Mouse (Mus musculus): ENCODE results near the gene Ube2d1. TPM values are rescaled to one million over a fixed set of nuclear protein-coding genes. Genes with fewer than 3 reads are reported as not detected.
A peak's percentile ranks its signal among the peaks of the same experiment; 100 is the strongest.

The Ube2d1 gene
- polyA plus RNA-seq, 1 experiment, result 239 TPM

- no peak for DNase-seq (ENCODE audit: low read depth)
- TF ChIP-seq POLR2A (IDR thresholded peaks at IDR 0.05; ENCODE audit: borderline replicate concordance, extremely low read depth, insufficient read depth, insufficient read length, poor library complexity, severe bottlenecking) (no peak), CTCF (IDR thresholded peaks at IDR 0.05; ENCODE audit: borderline replicate concordance, extremely low read depth, insufficient read depth, insufficient read length) (no peak)
Measured at GRCm38 (mm10) chr10:71316497-71316896, 31.4 kb upstream of the Ube2d1 start.

GRCm38 (mm10) chr10:71316056-71316455, 31.0 kb upstream of the Ube2d1 start:
- no peak for DNase-seq (ENCODE audit: low read depth)
- no peak for TF ChIP-seq CTCF (IDR thresholded peaks at IDR 0.05; ENCODE audit: borderline replicate concordance, extremely low read depth, insufficient read depth, insufficient read length)
- TF ChIP-seq POLR2A (IDR thresholded peaks at IDR 0.05; ENCODE audit: borderline replicate concordance, extremely low read depth, insufficient read depth, insufficient read length, poor library complexity, severe bottlenecking), result no peak

GRCm38 (mm10) chr10:71314596-71314995, 29.5 kb upstream of the Ube2d1 start:
- TF ChIP-seq POLR2A (IDR thresholded peaks at IDR 0.05; ENCODE audit: borderline replicate concordance, extremely low read depth, insufficient read depth, insufficient read length, poor library complexity, severe bottlenecking) (no peak), CTCF (IDR thresholded peaks at IDR 0.05; ENCODE audit: borderline replicate concordance, extremely low read depth, insufficient read depth, insufficient read length) (no peak)
- no peak for DNase-seq (ENCODE audit: low read depth)

GRCm38 (mm10) chr10:71310288-71310687, 25.2 kb upstream of the Ube2d1 start:
- TF ChIP-seq POLR2A (IDR thresholded peaks at IDR 0.05; ENCODE audit: borderline replicate concordance, extremely low read depth, insufficient read depth, insufficient read length, poor library complexity, severe bottlenecking) (no peak), CTCF (IDR thresholded peaks at IDR 0.05; ENCODE audit: borderline replicate concordance, extremely low read depth, insufficient read depth, insufficient read length) (no peak)
- no peak for DNase-seq (ENCODE audit: low read depth)

- no peak for DNase-seq (ENCODE audit: low read depth)
- TF ChIP-seq POLR2A (IDR thresholded peaks at IDR 0.05; ENCODE audit: borderline replicate concordance, extremely low read depth, insufficient read depth, insufficient read length, poor library complexity, severe bottlenecking) (no peak), CTCF (IDR thresholded peaks at IDR 0.05; ENCODE audit: borderline replicate concordance, extremely low read depth, insufficient read depth, insufficient read length) (no peak)
Measured at GRCm38 (mm10) chr10:71308199-71308598, 23.1 kb upstream of the Ube2d1 start.

GRCm38 (mm10) chr10:71306759-71307158, 21.7 kb upstream of the Ube2d1 start:
- DNase-seq (ENCODE audit: low read depth), result no peak
- TF ChIP-seq CTCF (IDR thresholded peaks at IDR 0.05; ENCODE audit: borderline replicate concordance, extremely low read depth, insufficient read depth, insufficient read length) (no peak), POLR2A (IDR thresholded peaks at IDR 0.05; ENCODE audit: borderline replicate concordance, extremely low read depth, insufficient read depth, insufficient read length, poor library complexity, severe bottlenecking) (no peak)

GRCm38 (mm10) chr10:71306190-71306589, 21.1 kb upstream of the Ube2d1 start:
- DNase-seq (ENCODE audit: low read depth), result peak; percentile 52

GRCm38 (mm10) chr10:71302490-71302889, 17.4 kb upstream of the Ube2d1 start:
- TF ChIP-seq POLR2A (IDR thresholded peaks at IDR 0.05; ENCODE audit: borderline replicate concordance, extremely low read depth, insufficient read depth, insufficient read length, poor library complexity, severe bottlenecking), result no peak
- TF ChIP-seq CTCF (IDR thresholded peaks at IDR 0.05; ENCODE audit: borderline replicate concordance, extremely low read depth, insufficient read depth, insufficient read length), result peak; percentile 47; the same call in 1 of the 2 replicates
- peak; percentile 54 for DNase-seq (ENCODE audit: low read depth)

More at GRCm38 (mm10) chr10:71306190-71306589, 21.1 kb upstream of the Ube2d1 start:
- no peak for TF ChIP-seq POLR2A (IDR thresholded peaks at IDR 0.05; ENCODE audit: borderline replicate concordance, extremely low read depth, insufficient read depth, insufficient read length, poor library complexity, severe bottlenecking)
- TF ChIP-seq CTCF (IDR thresholded peaks at IDR 0.05; ENCODE audit: borderline replicate concordance, extremely low read depth, insufficient read depth, insufficient read length), result peak; percentile 65; the same call in 1 of the 2 replicates

- no peak for DNase-seq (ENCODE audit: low read depth)
- TF ChIP-seq POLR2A (IDR thresholded peaks at IDR 0.05; ENCODE audit: borderline replicate concordance, extremely low read depth, insufficient read depth, insufficient read length, poor library complexity, severe bottlenecking), result no peak
Measured at GRCm38 (mm10) chr10:71300161-71300560, 15.1 kb upstream of the Ube2d1 start.

GRCm38 (mm10) chr10:71293245-71293644, 8.2 kb upstream of the Ube2d1 start:
- DNase-seq (ENCODE audit: low read depth), result no peak
- TF ChIP-seq CTCF (IDR thresholded peaks at IDR 0.05; ENCODE audit: borderline replicate concordance, extremely low read depth, insufficient read depth, insufficient read length), result peak; percentile 3; the same call in 1 of the 2 replicates
- TF ChIP-seq POLR2A (IDR thresholded peaks at IDR 0.05; ENCODE audit: borderline replicate concordance, extremely low read depth, insufficient read depth, insufficient read length, poor library complexity, severe bottlenecking), result no peak

GRCm38 (mm10) chr10:71292254-71292653, 7.2 kb upstream of the Ube2d1 start:
- TF ChIP-seq POLR2A (IDR thresholded peaks at IDR 0.05; ENCODE audit: borderline replicate concordance, extremely low read depth, insufficient read depth, insufficient read length, poor library complexity, severe bottlenecking) (no peak), CTCF (IDR thresholded peaks at IDR 0.05; ENCODE audit: borderline replicate concordance, extremely low read depth, insufficient read depth, insufficient read length) (no peak)
- no peak for DNase-seq (ENCODE audit: low read depth)

- no peak for DNase-seq (ENCODE audit: low read depth)
- TF ChIP-seq CTCF (IDR thresholded peaks at IDR 0.05; ENCODE audit: borderline replicate concordance, extremely low read depth, insufficient read depth, insufficient read length) (no peak), POLR2A (IDR thresholded peaks at IDR 0.05; ENCODE audit: borderline replicate concordance, extremely low read depth, insufficient read depth, insufficient read length, poor library complexity, severe bottlenecking) (no peak)
Measured at GRCm38 (mm10) chr10:71291801-71292200, 6.7 kb upstream of the Ube2d1 start.

Data from brain, embryonic 14.5 days (tissue).